Mouse (Mus musculus) megakaryocyte, embryonic 14.5 days (primary cell): ENCODE data around the gene Fam173a.

Source experiments
- FLI1 ChIP-seq: IDR thresholded peaks from 2 replicates; pipeline ENCODE4 v1.6.1; 2012; ENCODE audit warnings: low read length, inconsistent platforms, mixed read lengths
- GATA1 ChIP-seq: IDR thresholded peaks from 3 replicates; pipeline ENCODE4 v1.6.1; 2012; ENCODE audit warnings: mixed read lengths, low read length, inconsistent platforms, borderline replicate concordance

DNA sequence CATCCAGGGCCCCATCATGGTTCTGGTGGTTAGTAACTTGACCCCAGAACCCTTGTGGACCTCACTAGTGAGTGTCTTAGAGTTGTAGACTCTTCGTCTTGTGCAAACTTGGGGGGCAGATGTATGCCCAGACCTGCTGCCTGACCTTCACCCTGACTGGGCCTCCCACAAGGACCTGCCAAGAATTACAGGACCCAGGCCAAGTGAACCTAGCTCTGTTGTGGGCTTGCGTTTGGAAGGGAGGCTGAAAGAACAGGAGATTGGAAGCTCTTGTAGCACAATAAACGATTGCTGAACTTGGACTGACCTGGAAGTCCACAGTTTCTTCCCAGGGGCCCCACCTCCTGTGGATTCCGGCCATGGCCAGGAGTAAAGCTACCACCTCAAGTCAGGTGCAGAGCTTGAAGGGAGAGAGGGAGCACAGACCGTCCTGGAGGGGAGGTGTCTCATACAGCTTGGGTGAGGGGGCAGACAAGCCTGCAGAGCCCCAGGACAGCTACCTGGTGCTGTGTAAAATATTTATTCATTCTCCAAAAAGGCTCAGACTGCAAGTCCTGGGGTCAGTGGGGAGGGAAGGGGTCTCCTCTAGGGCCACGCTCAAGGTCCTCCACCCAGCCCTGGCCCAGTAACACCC, 41.4 kb upstream of the Fam173a start:
- TF ChIP-seq GATA1 (no peak), FLI1 (no peak)
